Mouse (Mus musculus) CH12.LX (cell line): ENCODE data around the gene Oprd1. TPM values are rescaled to one million over a fixed set of nuclear protein-coding genes. Genes with fewer than 3 reads are reported as not detected.

Source experiments
- DNase-seq: peaks from one replicate; pipeline ENCODE4 v3.0.0-alpha.2; 2013; ENCODE audit errors: extremely low read depth
- H3K27ac ChIP-seq: 2 replicates; pipeline ENCODE4 v1.5.1; 2012; ENCODE audit warnings: low read depth, mild to moderate bottlenecking, control low read depth, moderate library complexity; ENCODE audit not compliant: insufficient read depth
- H3K27me3 ChIP-seq: replicated peaks from 2 replicates; pipeline ENCODE3; 2012; ENCODE audit warnings: inconsistent platforms
- H3K36me3 ChIP-seq, 2 experiments: replicated peaks in 1 of 2; 2 replicates each; pipeline versions ENCODE3 to v1.6.1; 2012; ENCODE audit warnings: inconsistent platforms in 1 of 2, low read length in 1 of 2, mild to moderate bottlenecking in 1 of 2, mixed read lengths in 1 of 2, moderate library complexity in 1 of 2; ENCODE audit not compliant: control insufficient read depth in 1 of 2, insufficient read depth in 1 of 2
- H3K4me1 ChIP-seq, 2 experiments: 2 replicates each; pipeline ENCODE4 v1.6.1; 2012; ENCODE audit warnings: inconsistent platforms in 1 of 2, moderate library complexity in 1 of 2; ENCODE audit not compliant: insufficient read depth in 2 of 2, control insufficient read depth in 1 of 2
- H3K4me2 ChIP-seq: 2 replicates; pipeline ENCODE4 v1.6.1; 2012; ENCODE audit warnings: low read depth, mild to moderate bottlenecking, control low read depth; ENCODE audit not compliant: poor library complexity, insufficient read depth, severe bottlenecking
- H3K4me3 ChIP-seq, 3 experiments: fragments of 150-350 bp in 1 of 3; sonication (generic) in 1 of 3; replicated peaks in 1 of 3; 2 replicates each; pipeline versions ENCODE3 to v1.5.1; 2011 to 2012; ENCODE audit warnings: low read depth in 2 of 3, low read length in 2 of 3, mild to moderate bottlenecking in 2 of 3, moderate library complexity in 2 of 3, control low read depth in 1 of 3, improper control_type of control experiment in 1 of 3, inconsistent platforms in 1 of 3, mixed read lengths in 1 of 3; ENCODE audit not compliant: poor library complexity in 1 of 3
- H3K79me2 ChIP-seq: replicated peaks from 2 replicates; pipeline ENCODE4 v1.6.1; 2012; ENCODE audit warnings: mild to moderate bottlenecking, moderate library complexity; ENCODE audit not compliant: control insufficient read depth, poor library complexity, insufficient read depth, severe bottlenecking; ENCODE audit errors: extremely low read depth
- H3K9ac ChIP-seq: 2 replicates; pipeline ENCODE4 v1.6.1; 2012; ENCODE audit warnings: low read depth, mild to moderate bottlenecking, control low read depth, moderate library complexity; ENCODE audit not compliant: insufficient read depth
- H3K9me3 ChIP-seq: replicated peaks from 2 replicates; pipeline ENCODE3; 2012; ENCODE audit warnings: low read length, inconsistent platforms, mixed read lengths
- BHLHE40 ChIP-seq: IDR thresholded peaks from 2 replicates; pipeline ENCODE4 v1.6.1; 2011; ENCODE audit warnings: mild to moderate bottlenecking, low read depth, low read length, improper control_type of control experiment
- CHD1 ChIP-seq: IDR thresholded peaks from 2 replicates; pipeline ENCODE4 v1.6.1; 2012; ENCODE audit warnings: low read depth, low read length, improper control_type of control experiment, inconsistent platforms
- CHD2 ChIP-seq: IDR thresholded peaks from 2 replicates; pipeline ENCODE4 v1.6.1; 2011; ENCODE audit warnings: low read length, improper control_type of control experiment
- E2F4 ChIP-seq: IDR thresholded peaks from 2 replicates; pipeline ENCODE4 v1.6.1; 2011; ENCODE audit warnings: low read depth, low read length, improper control_type of control experiment; ENCODE audit not compliant: insufficient replicate concordance
- ELF1 ChIP-seq: IDR thresholded peaks from 2 replicates; pipeline ENCODE4 v1.6.1; 2014; ENCODE audit warnings: low read depth, mild to moderate bottlenecking, inconsistent platforms, low read length, improper control_type of control experiment
- IRF4 ChIP-seq: IDR thresholded peaks from 2 replicates; pipeline ENCODE4 v1.6.1; 2014; ENCODE audit warnings: low read depth, mild to moderate bottlenecking, inconsistent platforms, low read length, improper control_type of control experiment
- JUN ChIP-seq: IDR thresholded peaks from 2 replicates; pipeline ENCODE4 v1.6.1; 2011; ENCODE audit warnings: low read depth, mild to moderate bottlenecking, low read length, improper control_type of control experiment, moderate library complexity; ENCODE audit not compliant: insufficient read depth
- JUND ChIP-seq: conservative IDR thresholded peaks from 2 replicates; pipeline ENCODE4 v1.6.1; 2011; ENCODE audit warnings: low read depth, low read length, improper control_type of control experiment
- KAT2A ChIP-seq: IDR thresholded peaks from 2 replicates; pipeline ENCODE4 v1.6.1; 2012; ENCODE audit warnings: low read length, improper control_type of control experiment, inconsistent platforms; ENCODE audit not compliant: insufficient replicate concordance
- MAX ChIP-seq: IDR thresholded peaks from 2 replicates; pipeline ENCODE4 v1.6.1; 2011; ENCODE audit warnings: low read length, improper control_type of control experiment
- MAZ ChIP-seq: IDR thresholded peaks from 2 replicates; pipeline ENCODE4 v1.6.1; 2012; ENCODE audit warnings: low read depth, mild to moderate bottlenecking, inconsistent platforms, low read length, improper control_type of control experiment, moderate library complexity
- MEF2A ChIP-seq: IDR thresholded peaks from 2 replicates; pipeline ENCODE4 v1.6.1; 2014; ENCODE audit warnings: low read depth, mild to moderate bottlenecking, inconsistent platforms, low read length, improper control_type of control experiment, borderline replicate concordance
- MXI1 ChIP-seq: IDR thresholded peaks from 2 replicates; pipeline ENCODE4 v1.6.1; 2011; ENCODE audit warnings: mild to moderate bottlenecking, low read depth, low read length, improper control_type of control experiment
- MYC ChIP-seq: IDR thresholded peaks from 2 replicates; pipeline ENCODE4 v1.6.1; 2011; ENCODE audit warnings: low read depth, mild to moderate bottlenecking, improper control_type of control experiment, low read length
- NRF1 ChIP-seq: IDR thresholded peaks from 2 replicates; pipeline ENCODE4 v1.6.1; 2014; ENCODE audit warnings: low read depth, mild to moderate bottlenecking, inconsistent platforms, low read length, improper control_type of control experiment, moderate library complexity
- PAX5 ChIP-seq: IDR thresholded peaks from 2 replicates; pipeline ENCODE4 v1.6.1; 2012; ENCODE audit warnings: low read length, inconsistent platforms, mixed read lengths
- POLR2A ChIP-seq: IDR thresholded peaks from 2 replicates; pipeline ENCODE4 v1.6.1; 2011; ENCODE audit warnings: low read depth, mild to moderate bottlenecking, improper control_type of control experiment, low read length
- TCF12 ChIP-seq: IDR thresholded peaks from 2 replicates; pipeline ENCODE4 v1.6.1; 2014; ENCODE audit warnings: low read depth, mild to moderate bottlenecking, inconsistent platforms, low read length, improper control_type of control experiment
- UBTF ChIP-seq: IDR thresholded peaks from 2 replicates; pipeline ENCODE4 v1.6.1; 2012; ENCODE audit warnings: low read depth, mild to moderate bottlenecking, inconsistent platforms, low read length, improper control_type of control experiment, moderate library complexity
- ZMIZ1 ChIP-seq: IDR thresholded peaks from 2 replicates; pipeline ENCODE4 v1.6.1; 2012; ENCODE audit warnings: low read depth, mild to moderate bottlenecking, inconsistent platforms, low read length, improper control_type of control experiment
- dilution Hi-C: fragments of 300-500 bp; cut with MboI; formaldehyde crosslinking; loops from 2 replicates; pipeline ENCODE4 v1.14.3; 2020; ENCODE audit warnings: low sequenced_read_pairs; ENCODE audit not compliant: extremely low pct_unique_long_range_greater_than_20kb, extremely low pct_ligation_motif_present
- in situ Hi-C: fragments of 300-500 bp; cut with MboI; formaldehyde crosslinking; loops from 3 replicates; pipeline ENCODE4 v1.14.3; 2019; ENCODE audit warnings: low sequenced_read_pairs, low pct_ligation_motif_present, low pct_unique_long_range_greater_than_20kb, mixed read lengths
- polyA plus RNA-seq: library from polyadenylated mRNA; unstranded; fragments of >175 nt; gene quantifications from 2 replicates; pipeline ENCODE4 v1.2.1, GENCODE M21; 2012; ENCODE audit warnings: low read depth; ENCODE audit not compliant: insufficient read length
- total RNA-seq, 2 experiments: library from RNA; depleted of rRNA; stranded (reverse); fragments of 300-350 nt in 1 of 2; fragments of >200 nt in 1 of 2; gene quantifications; 2 replicates each; pipeline ENCODE4 v1.2.3; 2012 to 2014

Gene Oprd1
- total and polyA plus RNA-seq, 3 experiments, result not detected

DNA sequence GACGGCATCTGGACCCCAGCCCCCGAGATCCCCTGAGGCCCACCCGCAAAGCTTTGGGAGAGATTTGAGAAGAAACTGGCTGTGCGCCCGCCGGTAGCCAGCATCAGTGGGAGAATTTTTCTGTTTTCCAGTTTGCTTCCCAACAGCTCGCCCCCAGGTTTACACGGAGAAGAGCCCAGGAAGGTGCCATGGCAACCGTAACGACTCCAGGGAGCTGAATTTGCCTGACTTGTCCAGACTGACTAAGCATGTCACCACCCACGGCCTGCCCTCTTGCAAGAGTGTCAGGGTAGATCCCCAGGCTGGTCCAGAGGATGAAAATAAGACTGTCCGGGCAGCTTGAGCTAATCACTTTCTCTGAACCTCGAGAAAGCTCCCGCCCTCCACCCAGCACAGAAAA is 21.4 kb upstream of the Oprd1 start:
- H3K36me3 ChIP-seq, result no peaks in the 10 kb centered on the region
- peaks cover 4% of the 10 kb centered on the region for H3K9me3 ChIP-seq
- DNase-seq, result no peak
- in situ Hi-C loops (no loop called here), dilution Hi-C loops (no loop called here)
- H3K79me2 ChIP-seq, result no peaks in the 10 kb centered on the region
- no peak overlapping the region for H3K4me2 ChIP-seq
- H3K27me3 ChIP-seq, result no peaks in the 10 kb centered on the region
- H3K9ac ChIP-seq, result no peak overlapping the region
- no peak overlapping the region for H3K27ac ChIP-seq
- H3K4me1 ChIP-seq, result peaks cover 0 to 4% of the 10 kb centered on the region in 2 experiments; a peak in 2 of 4 replicates
- TF ChIP-seq MAX (no peak), MXI1 (no peak), POLR2A (no peak), CHD1 (no peak), MAZ (no peak), MYC (no peak), NRF1 (no peak)
- H3K4me3 ChIP-seq, result no peak overlapping the region

DNA sequence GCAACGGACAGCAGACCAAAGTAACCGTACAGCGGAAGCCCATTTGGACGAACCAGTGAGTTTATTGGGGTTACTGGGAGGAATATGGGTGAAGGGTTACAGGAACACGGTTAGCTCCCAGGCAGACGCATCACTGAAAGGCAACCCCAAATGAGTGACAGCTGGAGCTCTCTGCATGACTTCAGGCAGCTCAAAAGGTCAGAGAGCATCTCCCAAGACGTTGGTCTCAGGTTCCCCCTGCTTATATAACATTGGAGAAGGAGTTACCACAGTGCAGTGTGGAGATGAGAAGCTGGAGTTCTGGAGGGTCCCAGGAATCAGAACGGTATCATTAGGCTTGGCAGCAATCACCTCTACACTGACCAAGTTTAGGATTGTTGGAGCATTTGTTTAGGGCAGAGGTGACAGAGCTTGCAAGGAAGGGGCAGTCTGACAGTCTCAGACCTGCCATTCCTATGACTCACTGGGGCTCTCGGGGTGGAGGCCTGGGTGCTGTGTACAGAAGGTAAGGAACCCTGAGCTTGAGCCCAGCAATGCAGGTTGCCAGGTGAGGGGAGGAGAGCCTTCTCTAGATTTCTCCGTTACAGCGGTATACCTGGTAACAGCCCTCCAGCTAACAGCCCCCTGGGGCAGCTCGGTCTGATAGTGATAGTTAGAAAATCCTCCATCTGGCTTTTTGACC is 12.8 kb upstream of the Oprd1 start:
- no peak overlapping the region for H3K4me3 ChIP-seq
- no peak overlapping the region for H3K4me2 ChIP-seq
- no peaks in the 10 kb centered on the region for H3K9me3 ChIP-seq
- in situ Hi-C loops (no loop called here), dilution Hi-C loops (no loop called here)
- peaks cover 0 to 7% of the 10 kb centered on the region in 2 experiments; a peak in 1 of 4 replicates for H3K4me1 ChIP-seq
- TF ChIP-seq E2F4 (no peak), PAX5 (no peak), UBTF (no peak), TCF12 (no peak), BHLHE40 (no peak), CHD2 (no peak), ELF1 (no peak), JUND (no peak), KAT2A (no peak), MEF2A (no peak), IRF4 (no peak), JUN (no peak), ZMIZ1 (no peak)
- peaks cover 2% of the 10 kb centered on the region for H3K27me3 ChIP-seq
- H3K79me2 ChIP-seq, result no peaks in the 10 kb centered on the region
- no peak overlapping the region for H3K27ac ChIP-seq
- no peaks in the 10 kb centered on the region for H3K36me3 ChIP-seq
- H3K9ac ChIP-seq, result no peak overlapping the region
- no peak for DNase-seq
